Mouse (Mus musculus): ENCODE results near the gene Qars. TPM values are rescaled to one million over a fixed set of nuclear protein-coding genes. Genes with fewer than 3 reads are reported as not detected.

Qars gene
- polyA plus RNA-seq (2012; fragmentation: generic; extraction: Trizol) = 100 to 1,000 TPM; 170 to 180 TPM

DNA sequence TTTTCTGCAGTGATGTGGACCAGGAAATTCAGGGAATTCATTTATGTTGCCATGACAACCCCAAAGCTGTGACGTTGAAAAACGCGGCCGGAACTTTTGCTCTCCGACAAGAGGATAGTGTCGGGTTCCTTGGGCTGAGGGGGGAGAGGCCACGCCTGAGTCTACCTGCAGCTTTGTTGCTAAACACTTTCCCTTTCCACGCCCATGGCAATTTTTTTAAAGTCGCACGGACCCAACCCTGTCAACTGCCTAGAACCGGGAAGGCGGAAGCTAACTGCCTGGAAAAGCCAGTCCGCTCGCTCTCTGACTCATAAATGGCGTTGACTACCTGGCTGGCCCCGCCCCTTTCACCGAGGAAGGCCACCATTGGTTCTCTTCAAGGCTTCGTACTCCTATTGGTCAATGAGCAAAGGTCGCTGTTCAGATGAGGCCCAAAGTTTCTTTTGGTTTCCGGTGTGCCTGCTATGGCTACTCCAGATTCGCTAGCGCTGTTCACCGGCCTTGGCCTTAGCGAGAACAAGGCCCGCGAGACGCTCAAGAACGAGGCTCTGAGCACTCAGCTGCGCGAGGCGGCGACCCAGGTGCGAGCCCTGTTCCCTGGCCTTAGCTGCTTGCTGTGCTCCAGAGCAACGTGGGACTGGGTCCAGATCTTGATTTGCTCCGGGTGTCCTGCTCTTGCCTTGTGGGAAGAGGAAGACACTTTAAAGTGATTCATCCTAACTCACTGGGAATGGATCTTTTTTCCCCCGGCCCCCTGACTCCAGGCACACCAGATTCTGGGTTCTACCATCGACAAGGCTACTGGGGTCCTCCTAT lies at the start of gene Qars:
Gene Qars, plus strand, starts transcription at position 88 of the 816 bp plus-strand sequence.

DNA sequence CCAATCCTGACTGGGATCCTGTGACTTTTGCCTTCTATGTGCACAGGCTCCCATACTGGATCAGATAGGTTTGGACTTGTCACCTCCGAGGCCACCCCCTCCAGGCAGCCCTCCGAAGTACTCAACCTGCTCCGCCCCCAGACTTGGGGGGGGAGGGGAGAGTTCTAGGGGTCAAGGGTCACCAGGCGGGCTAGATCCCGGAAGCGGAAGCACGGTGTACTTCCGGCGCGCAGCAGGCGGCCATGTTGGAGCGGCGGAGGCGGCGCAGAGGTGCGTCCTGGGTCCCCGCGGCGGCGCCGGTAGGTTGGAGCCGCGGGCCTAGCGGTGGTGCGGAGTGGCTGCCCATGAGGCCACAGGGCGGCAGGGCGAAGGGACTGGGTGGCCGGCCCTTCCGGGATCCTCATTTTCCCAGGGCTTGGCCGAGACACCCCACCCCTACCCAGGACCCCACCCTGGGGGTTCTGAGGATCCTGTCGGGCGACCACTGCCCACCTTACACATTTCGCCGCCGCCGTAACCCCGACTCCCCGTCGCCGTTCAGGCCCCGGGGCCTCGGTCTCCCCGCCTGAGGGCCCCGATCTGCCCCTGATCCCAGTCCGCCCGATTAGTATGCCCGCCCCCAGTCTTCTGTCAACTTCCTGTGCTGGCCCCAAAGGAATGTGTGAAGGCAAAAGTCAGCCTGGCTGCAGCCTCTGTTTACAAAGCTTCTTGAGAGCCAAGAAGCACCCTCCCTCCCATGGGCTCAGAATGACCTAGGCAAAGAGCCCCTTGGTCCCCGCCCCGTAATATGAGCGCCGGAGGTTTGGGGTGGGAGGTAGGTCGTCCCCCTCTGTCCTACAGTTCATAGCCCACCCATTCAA lies 47.0 kb upstream of the Qars start, which contains the start of gene Ccdc71:
Gene Ccdc71, plus strand, starts transcription at position 209 of the 860 bp plus-strand sequence.

DNA sequence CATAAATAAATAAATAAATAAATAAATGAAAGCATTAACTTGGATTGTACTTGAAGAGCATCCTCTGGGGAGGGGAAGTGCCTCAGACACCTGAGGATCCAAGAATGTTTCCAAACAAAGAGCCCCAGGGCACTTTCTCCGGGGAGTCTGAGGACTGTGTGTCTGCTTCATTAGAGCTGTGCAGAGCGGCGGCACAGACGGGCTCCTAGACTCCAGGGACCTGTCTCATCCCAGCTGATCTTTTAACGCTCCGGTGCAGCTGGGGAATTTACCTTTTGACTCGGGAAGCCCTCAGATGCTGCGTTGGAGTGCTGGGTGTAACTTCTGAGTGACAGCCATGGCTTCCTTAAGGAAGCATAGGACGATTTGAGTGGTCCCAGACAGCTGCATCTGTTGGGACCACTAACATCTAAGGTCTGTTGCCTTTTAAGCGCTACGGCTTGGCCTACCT lies 46.3 kb upstream of the Qars start, which contains the start of gene Klhdc8b:
Gene Klhdc8b, minus strand, starts transcription at position 401 of the 451 bp plus-strand sequence.

DNA sequence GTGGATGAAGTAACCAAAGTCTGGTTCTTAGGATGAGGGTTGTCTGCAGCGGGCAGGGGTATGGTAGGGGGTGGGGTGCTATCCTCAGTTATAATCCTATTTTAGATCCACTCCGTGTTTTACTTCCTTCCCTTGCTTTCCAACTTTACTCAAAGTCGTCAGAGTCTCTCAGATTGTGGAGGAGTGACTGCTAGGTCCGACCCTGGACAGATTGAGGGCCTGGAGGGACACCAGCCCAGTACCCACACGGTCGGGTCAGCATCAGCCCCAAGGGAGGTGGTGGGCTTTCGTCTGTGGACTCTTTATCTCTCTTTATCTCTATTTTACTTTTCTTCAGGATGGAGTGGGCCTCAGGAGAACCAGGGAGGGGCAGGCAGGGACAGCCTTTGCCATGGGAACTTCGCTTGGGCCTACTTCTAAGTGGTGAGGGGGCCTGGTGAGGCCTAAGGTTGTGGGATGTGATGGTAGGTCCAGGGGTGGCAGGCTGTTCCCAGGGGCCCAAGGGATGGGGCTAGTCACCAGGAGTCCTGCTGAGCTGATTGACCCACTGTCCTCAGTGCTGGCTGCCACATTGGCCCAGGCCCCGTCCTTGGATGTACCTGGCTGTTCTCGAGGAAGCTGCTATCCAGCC lies 27.7 kb upstream of the Qars start, which contains the start of gene Lamb2:
Gene Lamb2, plus strand, starts transcription at position 16 of the 631 bp plus-strand sequence.

DNA sequence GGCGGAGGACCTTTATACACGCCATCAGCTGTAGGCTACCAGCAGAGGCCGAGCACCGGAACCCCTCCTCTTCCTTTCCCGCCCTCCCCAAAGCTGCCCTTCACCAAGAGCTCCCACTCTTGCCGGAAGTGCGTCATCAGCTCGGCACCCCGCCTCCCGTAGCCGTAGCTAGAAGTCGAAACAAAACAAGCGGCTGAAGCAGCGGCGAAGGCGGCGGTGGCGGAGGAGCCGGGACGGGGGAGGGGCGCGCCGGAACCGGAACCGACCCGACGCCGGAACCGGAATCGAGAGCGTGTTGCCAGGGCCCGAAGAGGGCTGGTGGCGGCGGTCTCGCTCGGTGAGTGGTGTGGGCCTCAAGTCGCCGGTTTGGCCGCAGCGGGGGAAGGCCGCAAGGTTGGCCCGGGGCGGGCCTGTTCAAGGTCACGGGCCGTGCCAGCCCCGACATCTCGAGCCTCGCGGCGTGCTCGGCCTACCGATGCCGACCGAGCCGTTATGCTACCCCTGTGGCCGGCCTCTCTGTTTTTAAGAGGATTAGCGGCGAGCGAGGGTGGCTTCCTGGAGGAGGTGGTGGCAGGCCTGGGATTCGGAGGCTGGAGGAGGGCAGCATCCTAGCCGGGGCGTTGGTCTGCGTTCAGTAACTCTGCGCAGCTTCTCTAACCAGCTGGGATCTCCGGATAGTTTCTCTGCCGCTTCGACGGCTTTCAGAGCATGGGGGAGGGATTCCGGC lies 16.8 kb upstream of the Qars start, which contains the start of gene Usp19:
Gene Usp19, plus strand, starts transcription at position 44 of the 727 bp plus-strand sequence.

DNA sequence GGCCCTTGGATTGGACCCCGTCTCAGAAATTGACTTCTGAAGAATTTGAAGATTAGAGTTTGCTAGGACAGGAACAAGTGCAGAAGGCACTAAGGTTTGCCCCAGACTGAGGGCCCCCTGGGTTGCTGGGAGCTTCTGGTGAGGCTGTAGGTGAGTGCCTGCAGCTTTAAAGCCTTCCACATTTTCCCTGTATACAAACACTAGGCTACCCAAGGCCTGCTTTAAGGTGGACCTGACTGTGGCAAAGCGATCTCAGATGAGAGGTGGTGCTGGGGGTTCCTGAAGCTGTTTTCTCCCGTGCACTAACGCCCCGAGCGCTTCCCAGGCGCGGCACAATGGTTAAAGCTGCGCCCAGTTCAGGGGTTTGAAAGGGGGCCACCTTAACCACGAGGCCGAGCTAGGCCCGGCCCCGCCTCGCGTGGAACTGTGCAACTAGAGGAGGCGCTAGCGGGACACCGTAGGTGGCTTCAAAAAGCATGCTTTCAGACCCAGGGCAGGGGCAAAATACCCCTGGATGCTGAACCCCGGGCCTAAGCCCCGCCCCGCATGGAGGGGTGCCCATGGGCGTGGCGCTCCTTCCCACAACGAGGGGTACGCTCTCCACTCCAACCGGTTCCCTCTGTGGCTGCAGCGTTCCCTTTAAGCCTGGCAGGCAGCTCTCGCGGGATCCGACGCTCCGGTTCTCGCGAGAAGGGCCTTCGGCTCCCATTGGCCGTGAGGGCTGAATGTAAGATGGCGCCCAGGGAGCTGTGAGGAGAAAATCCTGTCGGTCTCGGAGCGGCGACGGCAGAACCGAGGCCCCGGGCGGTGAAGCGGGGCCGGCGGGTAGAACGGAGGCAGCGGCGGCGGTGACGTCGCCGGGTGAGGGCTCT lies 9.1 kb downstream of the Qars start, which contains the start of gene Qrich1:
Gene Qrich1, plus strand, starts transcription at position 427 of the 872 bp plus-strand sequence.

DNA sequence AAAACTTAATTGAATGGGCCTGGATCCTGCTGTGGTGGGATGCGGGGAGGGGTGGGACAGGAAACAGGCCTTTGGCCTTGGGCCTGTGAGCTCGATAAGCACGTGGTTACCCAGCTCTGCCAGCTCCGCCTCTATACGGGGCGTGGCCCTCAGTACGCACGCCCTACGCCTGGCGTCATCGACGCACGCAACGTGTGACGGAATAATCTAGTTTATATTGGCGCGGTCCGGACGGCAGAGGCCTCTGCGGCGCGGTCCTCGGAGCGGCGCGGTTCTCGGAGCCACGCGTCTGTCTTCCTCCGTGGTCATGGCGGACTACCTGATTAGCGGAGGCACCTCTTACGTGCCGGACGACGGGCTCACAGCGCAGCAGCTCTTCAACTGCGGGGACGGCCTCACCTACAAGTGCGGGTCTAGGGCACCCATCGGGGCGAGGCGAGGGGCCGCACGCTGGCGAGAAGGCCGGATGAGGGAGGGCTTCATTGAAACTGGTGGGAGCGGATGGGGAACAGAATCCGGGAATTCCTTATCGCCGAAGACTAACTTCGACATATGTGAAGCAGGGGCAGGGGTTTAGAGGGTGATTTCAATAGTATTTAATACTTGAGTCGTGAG lies 52.8 kb downstream of the Qars start, which contains the start of gene Impdh2:
Gene Impdh2, plus strand, starts transcription at position 60 of the 615 bp plus-strand sequence.

Other genes with a start within 250 kb of the Qars start
- gene Dag1, start 243.7 kb upstream of the Qars start, polyA plus RNA-seq (2012; fragmentation: generic; extraction: Trizol) = 10 to 100 TPM in 1 of 2 experiments, 1 to 10 TPM in 1; 8.1 to 96.8 TPM
- gene Nicn1, start 217.3 kb upstream of the Qars start, polyA plus RNA-seq (2012; fragmentation: generic; extraction: Trizol) = 10 to 100 TPM in 1 of 2 experiments, 1 to 10 TPM in 1; 8.9 to 63.2 TPM
- 1 to 10 TPM in 1 of 2 experiments, under 1 TPM in 1; 0.23 to 6.4 TPM for gene Amt, start 210.9 kb upstream of the Qars start, polyA plus RNA-seq (2012; fragmentation: generic; extraction: Trizol)
- gene Rhoa, start 201.6 kb upstream of the Qars start, polyA plus RNA-seq (2012; fragmentation: generic; extraction: Trizol) = 100 to 1,000 TPM; 144 to 229 TPM
- 10 to 100 TPM; 11.0 to 48.4 TPM for gene Tcta, start 201.5 kb upstream of the Qars start, polyA plus RNA-seq (2012; fragmentation: generic; extraction: Trizol)
- 100 to 1,000 TPM; 786 to 822 TPM for gene Gpx1, start 168.8 kb upstream of the Qars start, polyA plus RNA-seq (2012; fragmentation: generic; extraction: Trizol)
- 10 to 100 TPM; 68.6 to 96.9 TPM for gene Usp4, start 159.9 kb upstream of the Qars start, polyA plus RNA-seq (2012; fragmentation: generic; extraction: Trizol)
- under 1 TPM; 0.04 to 0.35 TPM for gene 1700102P08Rik, start 114.9 kb upstream of the Qars start, polyA plus RNA-seq (2012; fragmentation: generic; extraction: Trizol)
- not detected for gene Ccdc36, start 79.2 kb upstream of the Qars start, polyA plus RNA-seq (2012; fragmentation: generic; extraction: Trizol)
- gene BC048562, start 71.2 kb upstream of the Qars start, polyA plus RNA-seq (2012; fragmentation: generic; extraction: Trizol) = not detected
- 10 to 100 TPM; 28.0 to 46.0 TPM for gene Ccdc71, start 47.2 kb upstream of the Qars start, polyA plus RNA-seq (2012; fragmentation: generic; extraction: Trizol)
- gene Klhdc8b, start 46.1 kb upstream of the Qars start, polyA plus RNA-seq (2012; fragmentation: generic; extraction: Trizol) = 1 to 10 TPM; 1.4 to 9.8 TPM
- 100 to 1,000 TPM in 1 of 2 experiments, 1 to 10 TPM in 1; 9.4 to 170 TPM for gene Lamb2, start 28.0 kb upstream of the Qars start, polyA plus RNA-seq (2012; fragmentation: generic; extraction: Trizol)
- gene Usp19, start 17.1 kb upstream of the Qars start, polyA plus RNA-seq (2012; fragmentation: generic; extraction: Trizol) = 10 to 100 TPM; 21.0 to 70.4 TPM
- 10 to 100 TPM in 1 of 2 experiments, 1 to 10 TPM in 1; 5.6 to 45.1 TPM for gene Qrich1, start 9.1 kb downstream of the Qars start, polyA plus RNA-seq (2012; fragmentation: generic; extraction: Trizol)
- gene Impdh2, start 52.6 kb downstream of the Qars start, polyA plus RNA-seq (2012; fragmentation: generic; extraction: Trizol) = 100 to 1,000 TPM; 210 to 374 TPM
- 10 to 100 TPM; 11.3 to 25.8 TPM for gene Ndufaf3, start 59.7 kb downstream of the Qars start, polyA plus RNA-seq (2012; fragmentation: generic; extraction: Trizol)
- 100 to 1,000 TPM; 174 to 202 TPM for gene Dalrd3, start 62.2 kb downstream of the Qars start, polyA plus RNA-seq (2012; fragmentation: generic; extraction: Trizol)
- 100 to 1,000 TPM in 1 of 2 experiments, 10 to 100 TPM in 1; 32.7 to 139 TPM for gene Wdr6, start 71.0 kb downstream of the Qars start, polyA plus RNA-seq (2012; fragmentation: generic; extraction: Trizol)
- 1 to 10 TPM in 1 of 2 experiments, under 1 TPM in 1; 0.50 to 3.4 TPM for gene P4htm, start 90.0 kb downstream of the Qars start, polyA plus RNA-seq (2012; fragmentation: generic; extraction: Trizol)
- gene Arih2, start 141.7 kb downstream of the Qars start, polyA plus RNA-seq (2012; fragmentation: generic; extraction: Trizol) = 10 to 100 TPM in 1 of 2 experiments, 1 to 10 TPM in 1; 7.1 to 18.8 TPM
- gene Slc25a20, start 154.4 kb downstream of the Qars start, polyA plus RNA-seq (2012; fragmentation: generic; extraction: Trizol) = 10 to 100 TPM in 1 of 2 experiments, 1 to 10 TPM in 1; 5.9 to 25.6 TPM
- 1 to 10 TPM; 2.9 to 7.0 TPM for gene Prkar2a, start 181.6 kb downstream of the Qars start, polyA plus RNA-seq (2012; fragmentation: generic; extraction: Trizol)